Mouse (Mus musculus) liver, embryonic 16.5 days (tissue): ENCODE measurements at regions not wholly inside any gene's neighbourhood (a gene's known extent, or its start where the extent isn't known, plus 50 kb on each side); places are given as distances from the start of the nearest gene placed in this dataset.

Experiments used
- ATAC-seq: fragments of 200-750 bp; cut with Nextera tagmentation; 2 replicates; pipeline ENCODE4 v1.8.0; 2017; ENCODE audit warnings: low read depth, mild to moderate bottlenecking, moderate number of reproducible peaks, moderate library complexity
- H3K27ac ChIP-seq: fragments of 300-500 bp; sonication (generic); 2 replicates; pipeline ENCODE4 v1.5.1; 2014; ENCODE audit warnings: mild to moderate bottlenecking, low read length
- H3K27me3 ChIP-seq: fragments of 300-500 bp; sonication (generic); 2 replicates; pipeline ENCODE4 v1.6.1; 2014; ENCODE audit warnings: low read depth, low read length, mixed read lengths; ENCODE audit not compliant: control insufficient read depth, insufficient read depth
- H3K36me3 ChIP-seq: fragments of 300-500 bp; sonication (generic); 2 replicates; pipeline ENCODE4 v1.6.1; 2014; ENCODE audit warnings: mild to moderate bottlenecking; ENCODE audit not compliant: control insufficient read depth, insufficient read depth
- H3K4me1 ChIP-seq: fragments of 300-500 bp; sonication (generic); 2 replicates; pipeline ENCODE4 v1.6.1; 2014; ENCODE audit warnings: low read depth, low read length, mixed read lengths; ENCODE audit not compliant: control insufficient read depth
- H3K4me2 ChIP-seq: fragments of 300-500 bp; sonication (generic); 2 replicates; pipeline ENCODE4 v1.6.1; 2014; ENCODE audit warnings: low read depth, low read length, mixed read lengths
- H3K4me3 ChIP-seq: fragments of 300-500 bp; sonication (generic); 2 replicates; pipeline ENCODE4 v1.5.1; 2014; ENCODE audit warnings: low read depth, mild to moderate bottlenecking, low read length
- H3K9ac ChIP-seq: fragments of 300-500 bp; sonication (generic); 2 replicates; pipeline ENCODE4 v1.6.1; 2014; ENCODE audit warnings: low read depth, low read length
- H3K9me3 ChIP-seq: fragments of 300-500 bp; sonication (generic); replicated peaks from 2 replicates; pipeline ENCODE4 v1.6.1; 2016; ENCODE audit warnings: low read length; ENCODE audit not compliant: control insufficient read depth
- WGBS: fragments of 180-500 bp; shearing (Covaris S2); extraction: QIAGEN DNeasy Blood & Tissue Kit; methylation state at CpG from one replicate; pipeline ENCODE4 v1.1.7; 2014; ENCODE audit not compliant: insufficient replicate concordance; 5-methylcytosine and 5-hydroxymethylcytosine counted together

DNA sequence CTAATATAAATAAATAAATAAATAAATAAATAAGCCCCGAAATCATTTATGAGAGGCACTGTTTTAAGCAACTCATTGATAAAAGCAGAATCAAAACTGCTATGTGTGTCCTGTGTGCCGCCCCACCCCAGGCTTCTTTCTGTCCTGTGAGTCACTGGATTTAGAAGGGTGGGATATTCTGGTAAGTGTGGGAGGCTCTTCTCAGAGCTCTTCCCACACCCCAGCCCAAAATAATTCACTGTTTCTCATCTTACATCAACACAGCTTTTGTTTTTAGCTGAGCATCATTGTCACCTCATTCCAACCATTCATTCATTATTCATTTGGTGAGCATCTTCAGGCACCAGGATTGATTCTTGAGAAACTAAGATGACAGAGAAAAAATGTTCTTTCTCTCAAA lies 118.4 kb downstream of the Barx2 start:
- Histone ChIP-seq H3K9ac (no peak overlapping the region), H3K4me1 (no peaks in the 10 kb centered on the region), H3K27me3 (no peaks in the 10 kb centered on the region), H3K36me3 (no peaks in the 10 kb centered on the region), H3K9me3 (no peaks in the 10 kb centered on the region), H3K4me2 (no peak overlapping the region), H3K4me3 (no peak overlapping the region), H3K27ac (no peak overlapping the region)
- WGBS, result 54% methylated on average over 2 of the region's 2 CpGs
- ATAC-seq, result no peak

DNA sequence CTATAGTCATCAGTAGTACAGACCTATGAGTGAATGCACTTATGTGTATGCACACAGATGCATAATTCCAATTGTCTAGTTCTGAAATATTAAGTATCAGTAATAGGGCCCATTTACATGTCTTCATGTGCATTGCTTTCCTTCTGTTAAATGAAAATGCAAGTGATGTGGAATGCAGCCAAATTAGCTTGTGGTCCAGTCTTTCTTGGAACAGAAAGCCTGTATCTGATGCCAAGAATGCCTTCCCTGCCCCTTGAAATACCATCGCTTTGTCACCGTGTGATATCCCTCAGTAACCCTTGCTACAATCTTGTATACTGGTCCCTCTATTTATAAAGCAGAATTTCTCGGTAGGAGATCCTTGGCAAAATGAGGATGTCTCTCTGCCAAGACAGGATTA lies 137.3 kb downstream of the Barx2 start:
- Histone ChIP-seq H3K27ac (no peak overlapping the region), H3K4me1 (no peaks in the 10 kb centered on the region), H3K36me3 (no peaks in the 10 kb centered on the region), H3K27me3 (no peaks in the 10 kb centered on the region), H3K4me2 (no peak overlapping the region), H3K4me3 (no peak overlapping the region), H3K9ac (no peak overlapping the region), H3K9me3 (no peaks in the 10 kb centered on the region)
- 66% methylated on average over 3 of the region's 3 CpGs for WGBS
- no peak for ATAC-seq

DNA sequence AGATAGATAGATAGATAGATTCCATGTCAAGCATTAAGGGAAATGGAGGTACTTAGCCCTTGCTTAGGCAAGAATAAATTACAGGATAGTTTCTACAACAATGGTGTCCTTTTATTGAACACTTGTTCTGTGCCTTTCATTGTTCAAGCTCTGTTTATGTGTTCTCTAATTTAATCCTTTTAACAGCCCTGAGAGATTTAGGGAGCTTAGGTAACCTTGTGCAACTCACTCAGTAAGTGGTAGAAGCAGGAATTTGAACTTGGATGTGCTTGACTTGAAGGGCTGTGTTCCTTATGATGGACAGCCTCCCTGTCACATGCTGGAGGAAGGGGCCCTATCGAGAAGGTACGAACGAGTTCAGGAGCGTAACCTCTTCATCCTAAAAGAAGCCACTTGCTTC lies 147.9 kb downstream of the Barx2 start:
- H3K4me3 ChIP-seq, result no peak overlapping the region
- 70% methylated on average over 4 of the region's 4 CpGs for WGBS
- no peaks in the 10 kb centered on the region for H3K27me3 ChIP-seq
- ATAC-seq, result no peak
- no peak overlapping the region for H3K4me2 ChIP-seq
- no peaks in the 10 kb centered on the region for H3K9me3 ChIP-seq
- H3K9ac ChIP-seq, result no peak overlapping the region
- no peaks in the 10 kb centered on the region for H3K4me1 ChIP-seq
- no peak overlapping the region for H3K27ac ChIP-seq
- no peaks in the 10 kb centered on the region for H3K36me3 ChIP-seq

DNA sequence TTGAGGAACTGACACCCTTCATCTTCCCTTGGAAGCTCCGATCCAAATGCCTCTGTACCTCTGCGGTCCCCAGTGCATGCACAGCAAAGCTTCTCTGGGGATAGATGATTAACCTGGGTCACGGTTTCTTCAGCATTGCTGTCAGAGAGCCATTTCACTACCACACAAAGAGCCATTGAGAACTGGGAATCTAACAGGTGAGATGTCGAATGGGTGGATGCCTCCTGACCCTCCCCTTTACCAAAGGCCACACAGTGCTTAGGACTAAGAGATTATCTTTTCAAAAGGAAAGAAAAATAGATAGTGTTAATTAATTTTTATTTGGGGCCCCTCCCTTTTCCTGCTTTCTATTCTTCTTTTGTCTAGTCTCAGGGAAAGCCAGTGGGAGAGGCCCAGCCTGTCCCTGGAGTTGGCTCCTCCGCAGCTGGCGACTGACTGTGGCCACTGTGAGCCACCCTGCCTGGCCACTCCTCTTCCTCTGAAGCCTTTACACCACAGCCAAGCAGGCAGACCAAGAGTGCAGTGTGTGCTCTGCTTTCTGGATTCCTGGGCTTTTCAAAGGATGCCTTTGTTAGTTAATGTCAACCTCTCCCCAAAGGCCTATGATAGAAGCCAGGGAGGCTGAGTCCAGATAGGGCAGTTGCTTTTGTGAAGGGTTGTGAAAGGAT lies 155.2 kb downstream of the Barx2 start:
- no peak overlapping the region for H3K4me2 ChIP-seq
- no peaks in the 10 kb centered on the region for H3K9me3 ChIP-seq
- H3K27ac ChIP-seq, result no peak overlapping the region
- no peak overlapping the region for H3K4me3 ChIP-seq
- no peak for ATAC-seq
- H3K36me3 ChIP-seq, result no peaks in the 10 kb centered on the region
- no peak overlapping the region for H3K9ac ChIP-seq
- no peaks in the 10 kb centered on the region for H3K27me3 ChIP-seq
- WGBS, result 57% methylated on average over 6 of the region's 6 CpGs
- H3K4me1 ChIP-seq, result no peaks in the 10 kb centered on the region

DNA sequence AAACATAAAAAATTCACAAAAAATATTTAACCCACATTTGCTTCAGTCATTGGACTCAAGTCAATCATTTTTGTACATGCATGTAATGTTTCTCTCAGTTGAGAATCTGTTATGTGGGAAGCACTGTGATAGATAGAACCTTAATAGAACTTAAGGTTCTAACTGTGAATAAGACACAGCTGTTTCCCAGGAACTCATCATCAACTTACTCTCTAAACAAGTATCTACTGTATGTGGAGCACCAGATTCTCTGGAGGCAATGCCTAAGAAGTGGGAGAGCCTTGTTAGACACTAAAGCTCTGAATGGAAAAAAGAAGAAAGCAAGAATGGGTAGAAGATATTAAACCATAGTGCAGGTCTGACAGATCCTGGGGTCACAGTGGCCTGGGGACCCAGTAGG lies 182.8 kb downstream of the Barx2 start:
- ATAC-seq, result no peak
- H3K27ac ChIP-seq, result no peak overlapping the region
- no peaks in the 10 kb centered on the region for H3K36me3 ChIP-seq

DNA sequence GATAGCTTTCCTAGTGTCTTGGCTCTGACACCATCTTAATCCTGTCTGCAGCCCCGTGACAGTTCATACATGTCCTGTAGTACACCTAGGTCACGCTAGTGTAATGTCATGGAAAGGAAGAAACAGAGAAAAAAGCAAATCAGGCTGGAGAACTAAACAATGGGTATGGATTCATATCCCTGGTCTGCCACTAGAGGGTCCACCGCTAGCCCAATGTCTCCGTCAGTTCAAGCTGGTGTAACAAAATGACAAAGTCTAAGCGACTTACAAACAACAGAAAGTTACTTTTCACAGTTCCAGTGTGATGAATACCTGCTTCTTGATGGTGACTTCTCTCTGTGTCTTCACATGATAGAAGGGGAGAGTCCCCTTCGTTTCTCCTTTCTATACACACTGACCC lies 194.0 kb downstream of the Barx2 start:
- no peak overlapping the region for H3K9ac ChIP-seq
- no peaks in the 10 kb centered on the region for H3K9me3 ChIP-seq
- no peaks in the 10 kb centered on the region for H3K4me1 ChIP-seq
- 44% methylated on average over 6 of the region's 6 CpGs for WGBS
- no peaks in the 10 kb centered on the region for H3K36me3 ChIP-seq
- no peak overlapping the region for H3K4me2 ChIP-seq
- no peak overlapping the region for H3K27ac ChIP-seq
- no peaks in the 10 kb centered on the region for H3K27me3 ChIP-seq
- H3K4me3 ChIP-seq, result no peak overlapping the region
- no peak for ATAC-seq

More for the DNA sequence above, 182.8 kb downstream of the Barx2 start:
- H3K4me3 ChIP-seq, result no peak overlapping the region
- no peak overlapping the region for H3K9ac ChIP-seq
- no peaks in the 10 kb centered on the region for H3K27me3 ChIP-seq
- H3K9me3 ChIP-seq, result no peaks in the 10 kb centered on the region
- H3K4me1 ChIP-seq, result no peaks in the 10 kb centered on the region
- no peak overlapping the region for H3K4me2 ChIP-seq

DNA sequence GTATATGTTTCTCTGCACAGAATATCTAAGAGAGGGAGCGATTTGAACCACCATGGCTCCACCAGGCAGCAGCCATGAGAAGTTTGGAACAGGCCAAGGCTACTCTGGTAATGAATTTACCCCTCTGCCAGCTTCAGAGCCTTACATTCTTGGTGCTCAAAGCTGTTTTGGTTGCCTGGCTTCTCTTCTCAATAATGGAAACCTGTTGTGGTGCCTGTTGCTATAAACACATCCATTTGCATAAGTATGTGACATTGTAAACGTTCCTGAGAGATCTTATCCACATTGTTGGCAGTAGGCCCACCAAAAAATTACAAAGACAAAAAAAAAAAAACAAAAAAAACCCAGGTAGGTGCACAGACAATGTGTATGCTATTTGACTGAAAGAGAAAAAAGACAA lies 203.2 kb downstream of the Barx2 start:
- ATAC-seq, result no peak
- 34% methylated on average over 2 of the region's 2 CpGs for WGBS

DNA sequence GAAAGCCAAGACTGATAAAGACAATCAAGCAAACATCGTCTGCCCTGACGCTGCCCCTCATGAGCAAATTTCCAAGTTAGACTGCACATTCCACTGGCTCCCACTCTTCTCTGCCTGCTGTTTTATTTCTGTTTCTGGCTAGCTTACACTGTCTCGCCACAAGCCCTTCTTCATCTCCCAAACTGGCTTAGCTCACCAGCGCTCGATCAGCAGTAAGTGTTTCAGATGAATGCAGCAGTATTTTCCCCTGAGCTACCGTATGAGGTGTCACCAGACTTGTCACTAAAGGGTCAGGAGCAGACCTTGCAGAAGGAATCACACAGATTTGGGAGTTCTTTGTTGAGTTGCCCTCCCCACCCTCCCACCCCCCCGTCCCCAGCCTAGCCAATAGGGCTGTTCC lies 206.6 kb downstream of the Barx2 start:
- no peaks in the 10 kb centered on the region for H3K36me3 ChIP-seq
- H3K9ac ChIP-seq, result no peak overlapping the region
- H3K4me1 ChIP-seq, result no peaks in the 10 kb centered on the region
- WGBS, result 62% methylated on average over 6 of the region's 7 CpGs
- H3K27me3 ChIP-seq, result no peaks in the 10 kb centered on the region
- no peak for ATAC-seq
- H3K4me3 ChIP-seq, result no peak overlapping the region
- H3K9me3 ChIP-seq, result no peaks in the 10 kb centered on the region
- H3K4me2 ChIP-seq, result no peak overlapping the region
- H3K27ac ChIP-seq, result no peak overlapping the region

More for the DNA sequence above, 203.2 kb downstream of the Barx2 start:
- Histone ChIP-seq H3K27me3 (no peaks in the 10 kb centered on the region), H3K4me3 (no peak overlapping the region), H3K27ac (no peak overlapping the region), H3K4me2 (no peak overlapping the region), H3K9ac (no peak overlapping the region), H3K9me3 (no peaks in the 10 kb centered on the region), H3K36me3 (no peaks in the 10 kb centered on the region), H3K4me1 (no peaks in the 10 kb centered on the region)

- Histone ChIP-seq H3K9ac (no peak overlapping the region), H3K4me3 (no peak overlapping the region), H3K27ac (no peak overlapping the region), H3K9me3 (no peaks in the 10 kb centered on the region), H3K27me3 (no peaks in the 10 kb centered on the region), H3K4me2 (no peak overlapping the region), H3K36me3 (no peaks in the 10 kb centered on the region), H3K4me1 (no peaks in the 10 kb centered on the region)
- ATAC-seq, result no peak
- WGBS, result 56% methylated on average over 7 of the region's 7 CpGs
Measured at GRCm38 (mm10) chr9:31690921-31691475, 222.3 kb downstream of the Barx2 start.
